Mouse (Mus musculus): ENCODE results near the gene Tm9sf2. TPM values are rescaled to one million over a fixed set of nuclear protein-coding genes. Genes with fewer than 3 reads are reported as not detected.

The Tm9sf2 gene
- polyA plus RNA-seq, 1 experiment = 85.3 TPM

DNA sequence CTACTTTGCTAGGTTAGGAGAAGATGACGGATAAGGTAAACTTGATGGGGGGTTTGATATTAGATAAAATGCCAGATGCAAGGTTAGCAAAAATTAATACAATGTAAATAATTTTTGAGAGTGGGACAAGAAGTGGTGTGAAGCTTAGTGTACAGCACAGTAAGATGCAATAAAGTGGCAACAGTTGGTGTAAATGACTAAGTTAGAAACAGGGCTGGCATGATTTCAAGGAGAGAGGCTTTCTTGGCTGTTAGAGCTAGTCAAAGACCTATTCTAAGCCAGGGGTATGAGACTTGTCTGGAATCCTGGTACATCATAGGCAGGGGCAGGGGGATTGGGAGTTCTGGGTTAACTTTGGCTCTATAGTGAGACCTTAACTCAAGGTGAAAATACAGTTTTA lies 9.4 kb downstream of the Tm9sf2 start:
- Histone ChIP-seq H3K27me3 (ENCODE audit: control insufficient read depth, insufficient read depth, low read length, poor library complexity, severe bottlenecking) (no peaks in the 10 kb centered on the region), H3K27ac (ENCODE audit: insufficient read depth, low read length) (no peak overlapping the region), H3K9me3 (replicated peaks; ENCODE audit: control insufficient read depth, insufficient read depth, low read length, poor library complexity, severe bottlenecking) (no peaks in the 10 kb centered on the region; the same call in 1 of the 2 replicates), H3K4me1 (ENCODE audit: control insufficient read depth, insufficient read depth, low read length) (no peaks in the 10 kb centered on the region), H3K9ac (ENCODE audit: low read depth, poor library complexity, severe bottlenecking) (no peak overlapping the region), H3K4me3 (ENCODE audit: low read depth, low read length) (no peak overlapping the region), H3K36me3 (ENCODE audit: control insufficient read depth, insufficient read depth, low read length, poor library complexity, severe bottlenecking) (no peaks in the 10 kb centered on the region; the same call in none of the 2 replicates)
- TF ChIP-seq CTCF (IDR thresholded peaks at IDR 0.05; ENCODE audit: low read depth, low read length) (no peak), EP300 (IDR thresholded peaks at IDR 0.05; ENCODE audit: insufficient read depth, low read depth, low read length) (no peak), POLR2A (IDR thresholded peaks at IDR 0.05; ENCODE audit: insufficient read depth, low read length) (no peak)

DNA sequence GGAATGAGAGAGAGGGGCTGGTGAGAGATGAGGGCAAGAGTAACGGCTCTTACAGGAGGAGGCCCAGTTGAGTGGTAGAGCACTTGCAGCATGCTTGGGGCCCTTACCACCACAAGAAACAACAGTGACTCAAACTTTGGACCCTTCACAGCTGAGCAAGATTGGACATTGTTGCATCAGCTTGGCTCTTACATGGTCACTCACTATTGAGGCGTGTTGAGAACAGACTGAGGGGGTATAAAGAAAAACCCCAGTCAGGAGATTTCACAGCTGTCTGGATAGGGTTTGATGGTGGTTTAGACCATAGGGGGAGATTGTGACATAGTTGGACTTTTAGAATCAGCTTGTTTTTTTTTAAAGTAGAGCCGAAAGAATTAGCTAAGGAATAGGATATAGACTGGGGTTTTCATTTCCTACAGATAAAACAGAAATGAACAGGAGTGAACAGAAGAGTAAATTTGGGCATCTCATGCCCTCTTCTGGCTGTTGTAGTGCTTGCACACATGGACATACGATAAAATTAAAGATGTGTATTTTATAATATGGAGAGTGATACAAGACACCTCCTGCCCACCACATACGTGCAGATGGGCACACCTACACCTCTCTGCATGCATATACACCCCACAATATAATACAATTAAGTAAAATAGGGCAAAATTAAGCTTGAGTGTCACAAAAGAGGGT lies 23.4 kb downstream of the Tm9sf2 start:
- TF ChIP-seq CTCF (IDR thresholded peaks at IDR 0.05; ENCODE audit: low read depth, low read length) = no peak
- no peak for TF ChIP-seq EP300 (IDR thresholded peaks at IDR 0.05; ENCODE audit: insufficient read depth, low read depth, low read length)
- H3K4me3 ChIP-seq (ENCODE audit: low read depth, low read length) = no peak overlapping the region
- no peak overlapping the region for H3K27ac ChIP-seq (ENCODE audit: insufficient read depth, low read length)
- no peaks in the 10 kb centered on the region for H3K9me3 ChIP-seq (replicated peaks; ENCODE audit: control insufficient read depth, insufficient read depth, low read length, poor library complexity, severe bottlenecking)
- H3K4me1 ChIP-seq (ENCODE audit: control insufficient read depth, insufficient read depth, low read length) = no peaks in the 10 kb centered on the region
- H3K9ac ChIP-seq (ENCODE audit: low read depth, poor library complexity, severe bottlenecking) = no peak overlapping the region
- peaks cover 23% of the 10 kb centered on the region for H3K36me3 ChIP-seq (ENCODE audit: control insufficient read depth, insufficient read depth, low read length, poor library complexity, severe bottlenecking)
- no peaks in the 10 kb centered on the region for H3K27me3 ChIP-seq (ENCODE audit: control insufficient read depth, insufficient read depth, low read length, poor library complexity, severe bottlenecking)

DNA sequence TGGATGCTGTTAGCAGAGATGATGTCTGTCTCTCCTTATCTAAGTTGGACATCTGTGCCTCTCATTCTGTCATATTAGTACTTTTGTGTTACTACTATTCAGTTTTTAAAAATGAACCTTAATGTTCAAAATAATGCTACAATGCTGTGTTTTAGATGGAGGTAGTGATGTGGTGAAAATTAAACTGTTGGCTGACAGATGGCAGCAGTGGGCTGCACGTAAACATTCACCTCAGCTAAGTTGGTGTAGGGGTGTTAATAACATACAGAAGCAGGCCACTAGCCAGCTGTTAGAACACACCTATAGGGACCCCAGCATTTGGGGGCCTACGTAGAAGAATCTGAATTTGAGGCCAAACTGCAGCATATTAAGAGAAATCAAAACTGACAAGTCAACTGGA lies 24.8 kb downstream of the Tm9sf2 start:
- no peak overlapping the region for H3K4me3 ChIP-seq (ENCODE audit: low read depth, low read length)
- H3K9ac ChIP-seq (ENCODE audit: low read depth, poor library complexity, severe bottlenecking) = no peak overlapping the region
- peaks cover 20% of the 10 kb centered on the region for H3K36me3 ChIP-seq (ENCODE audit: control insufficient read depth, insufficient read depth, low read length, poor library complexity, severe bottlenecking)
- TF ChIP-seq POLR2A (IDR thresholded peaks at IDR 0.05; ENCODE audit: insufficient read depth, low read length) (no peak), EP300 (IDR thresholded peaks at IDR 0.05; ENCODE audit: insufficient read depth, low read depth, low read length) (no peak), CTCF (IDR thresholded peaks at IDR 0.05; ENCODE audit: low read depth, low read length) (no peak)
- H3K27ac ChIP-seq (ENCODE audit: insufficient read depth, low read length) = no peak overlapping the region
- no peaks in the 10 kb centered on the region for H3K9me3 ChIP-seq (replicated peaks; ENCODE audit: control insufficient read depth, insufficient read depth, low read length, poor library complexity, severe bottlenecking)
- no peaks in the 10 kb centered on the region for H3K27me3 ChIP-seq (ENCODE audit: control insufficient read depth, insufficient read depth, low read length, poor library complexity, severe bottlenecking)
- H3K4me1 ChIP-seq (ENCODE audit: control insufficient read depth, insufficient read depth, low read length) = no peaks in the 10 kb centered on the region

DNA sequence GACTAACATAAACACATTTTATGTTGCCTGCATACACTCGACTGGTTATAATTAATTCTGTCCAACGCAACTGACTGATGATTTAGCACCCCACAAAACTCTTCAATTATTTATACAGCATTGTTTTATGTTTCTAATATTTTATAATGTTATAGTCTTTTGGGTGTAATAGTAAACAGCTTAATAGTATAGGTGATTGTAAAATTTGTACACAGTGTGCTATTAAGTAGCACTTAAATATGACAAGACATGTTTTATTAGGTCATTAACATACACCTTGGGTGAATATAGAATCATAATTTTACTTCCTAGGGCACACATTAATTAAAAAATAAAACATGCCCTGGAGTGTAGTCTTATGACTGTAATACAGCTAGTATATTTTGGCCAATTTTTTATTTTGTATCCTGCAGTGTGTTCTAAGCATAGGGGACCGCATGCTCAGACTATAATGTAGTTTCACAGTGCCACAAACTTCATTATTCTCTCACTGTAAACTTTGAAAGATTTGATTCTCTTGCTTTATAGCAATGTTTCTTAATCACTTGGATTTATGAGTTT lies 29.6 kb downstream of the Tm9sf2 start:
- no peaks in the 10 kb centered on the region for H3K27me3 ChIP-seq (ENCODE audit: control insufficient read depth, insufficient read depth, low read length, poor library complexity, severe bottlenecking)
- H3K9me3 ChIP-seq (replicated peaks; ENCODE audit: control insufficient read depth, insufficient read depth, low read length, poor library complexity, severe bottlenecking) = no peaks in the 10 kb centered on the region
- H3K27ac ChIP-seq (ENCODE audit: insufficient read depth, low read length) = no peak overlapping the region
- H3K9ac ChIP-seq (ENCODE audit: low read depth, poor library complexity, severe bottlenecking) = no peak overlapping the region
- no peaks in the 10 kb centered on the region for H3K4me1 ChIP-seq (ENCODE audit: control insufficient read depth, insufficient read depth, low read length)
- H3K4me3 ChIP-seq (ENCODE audit: low read depth, low read length) = no peak overlapping the region
- TF ChIP-seq CTCF (IDR thresholded peaks at IDR 0.05; ENCODE audit: low read depth, low read length) (no peak), EP300 (IDR thresholded peaks at IDR 0.05; ENCODE audit: insufficient read depth, low read depth, low read length) (no peak), POLR2A (IDR thresholded peaks at IDR 0.05; ENCODE audit: insufficient read depth, low read length) (no peak)
- peaks cover 32% of the 10 kb centered on the region for H3K36me3 ChIP-seq (ENCODE audit: control insufficient read depth, insufficient read depth, low read length, poor library complexity, severe bottlenecking)

DNA sequence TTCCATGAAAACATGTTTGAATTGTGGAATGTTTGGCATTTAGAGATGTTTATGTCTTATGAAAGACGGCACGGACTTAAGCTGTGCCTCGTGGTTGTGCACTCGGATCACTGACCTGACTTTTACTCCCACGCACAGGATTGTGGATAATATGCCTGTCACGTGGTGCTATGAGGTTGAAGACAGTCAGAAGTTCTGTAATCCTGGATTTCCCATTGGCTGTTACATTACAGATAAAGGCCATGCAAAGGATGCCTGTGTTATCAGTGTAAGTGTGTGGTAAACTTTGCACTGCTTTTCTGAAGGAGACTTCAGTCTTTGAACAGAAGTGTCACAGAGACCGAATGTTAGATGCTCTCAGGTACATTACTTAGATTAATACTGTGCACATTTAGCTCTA lies 30.4 kb downstream of the Tm9sf2 start:
- peaks cover 37% of the 10 kb centered on the region for H3K36me3 ChIP-seq (ENCODE audit: control insufficient read depth, insufficient read depth, low read length, poor library complexity, severe bottlenecking)
- H3K9ac ChIP-seq (ENCODE audit: low read depth, poor library complexity, severe bottlenecking) = no peak overlapping the region
- TF ChIP-seq EP300 (IDR thresholded peaks at IDR 0.05; ENCODE audit: insufficient read depth, low read depth, low read length) (no peak), CTCF (IDR thresholded peaks at IDR 0.05; ENCODE audit: low read depth, low read length) (no peak), POLR2A (IDR thresholded peaks at IDR 0.05; ENCODE audit: insufficient read depth, low read length) (no peak)
- no peak overlapping the region for H3K4me3 ChIP-seq (ENCODE audit: low read depth, low read length)
- H3K27ac ChIP-seq (ENCODE audit: insufficient read depth, low read length) = no peak overlapping the region
- H3K4me1 ChIP-seq (ENCODE audit: control insufficient read depth, insufficient read depth, low read length) = no peaks in the 10 kb centered on the region
- no peaks in the 10 kb centered on the region for H3K27me3 ChIP-seq (ENCODE audit: control insufficient read depth, insufficient read depth, low read length, poor library complexity, severe bottlenecking)
- no peaks in the 10 kb centered on the region for H3K9me3 ChIP-seq (replicated peaks; ENCODE audit: control insufficient read depth, insufficient read depth, low read length, poor library complexity, severe bottlenecking)

DNA sequence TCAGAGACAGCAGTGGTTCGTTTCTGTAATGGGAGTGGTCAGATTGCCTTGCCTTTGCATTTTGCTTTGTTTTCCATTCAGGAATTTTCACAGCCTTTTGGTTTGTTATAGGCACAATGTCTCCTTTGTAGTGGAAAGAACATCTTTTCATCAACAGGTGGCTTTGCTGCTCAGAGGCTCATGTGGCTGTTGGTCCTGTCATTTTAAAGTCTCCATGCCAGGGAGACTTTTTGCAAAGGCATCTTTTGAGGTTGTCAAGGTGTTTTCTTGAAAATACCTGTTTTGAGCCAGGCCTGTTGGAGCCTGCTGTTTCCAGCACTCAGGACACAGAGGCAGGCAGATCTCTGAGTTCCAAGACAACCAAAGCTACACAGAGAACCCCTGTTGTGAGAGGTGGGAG lies 33.3 kb downstream of the Tm9sf2 start:
- Histone ChIP-seq H3K36me3 (ENCODE audit: control insufficient read depth, insufficient read depth, low read length, poor library complexity, severe bottlenecking) (peaks cover 43% of the 10 kb centered on the region), H3K4me3 (ENCODE audit: low read depth, low read length) (no peak overlapping the region)

More for the DNA sequence above, 33.3 kb downstream of the Tm9sf2 start:
- H3K27ac ChIP-seq (ENCODE audit: insufficient read depth, low read length) = no peak overlapping the region
- no peak for TF ChIP-seq POLR2A (IDR thresholded peaks at IDR 0.05; ENCODE audit: insufficient read depth, low read length)
- TF ChIP-seq CTCF (IDR thresholded peaks at IDR 0.05; ENCODE audit: low read depth, low read length) = no peak
- no peak for TF ChIP-seq EP300 (IDR thresholded peaks at IDR 0.05; ENCODE audit: insufficient read depth, low read depth, low read length)
- H3K9me3 ChIP-seq (replicated peaks; ENCODE audit: control insufficient read depth, insufficient read depth, low read length, poor library complexity, severe bottlenecking) = no peaks in the 10 kb centered on the region
- no peaks in the 10 kb centered on the region for H3K27me3 ChIP-seq (ENCODE audit: control insufficient read depth, insufficient read depth, low read length, poor library complexity, severe bottlenecking)
- H3K9ac ChIP-seq (ENCODE audit: low read depth, poor library complexity, severe bottlenecking) = no peak overlapping the region
- H3K4me1 ChIP-seq (ENCODE audit: control insufficient read depth, insufficient read depth, low read length) = no peaks in the 10 kb centered on the region
